Mouse (Mus musculus) neural tube, embryonic 11.5 days (tissue): ENCODE results near the gene Akirin1. TPM values are rescaled to one million over a fixed set of nuclear protein-coding genes. Genes with fewer than 3 reads are reported as not detected.

Experiments
- ATAC-seq: fragments of 200-750 bp; cut with Nextera tagmentation; 2 replicates; pipeline ENCODE4 v1.8.0; 2017; ENCODE audit warnings: moderate number of reproducible peaks, mild to moderate bottlenecking, moderate TSS enrichment, moderate library complexity; ENCODE audit not compliant: insufficient read depth, low FRiP score, low TSS enrichment
- DNase-seq: peaks from one replicate; pipeline ENCODE4 v3.0.0-alpha.2; 2015; ENCODE audit warnings: low spot score
- H3K27ac ChIP-seq: fragments of 300-500 bp; sonication (generic); 2 replicates; pipeline ENCODE4 v1.5.1; 2014; ENCODE audit warnings: low read depth, mild to moderate bottlenecking, low read length
- H3K27me3 ChIP-seq: fragments of 300-500 bp; sonication (generic); 2 replicates; pipeline ENCODE4 v1.6.1; 2014; ENCODE audit warnings: mild to moderate bottlenecking, low read length, mixed read lengths; ENCODE audit not compliant: control insufficient read depth, insufficient read depth
- H3K36me3 ChIP-seq: fragments of 300-500 bp; sonication (generic); 2 replicates; pipeline ENCODE4 v1.6.1; 2014; ENCODE audit warnings: mild to moderate bottlenecking, low read length, moderate library complexity, mixed read lengths; ENCODE audit not compliant: control insufficient read depth, insufficient read depth
- H3K4me1 ChIP-seq: fragments of 300-500 bp; sonication (generic); 2 replicates; pipeline ENCODE4 v1.6.1; 2014; ENCODE audit warnings: low read length, mixed read lengths; ENCODE audit not compliant: control insufficient read depth, insufficient read depth
- H3K4me2 ChIP-seq: fragments of 300-500 bp; sonication (generic); 2 replicates; pipeline ENCODE4 v1.6.1; 2014; ENCODE audit warnings: low read depth, mild to moderate bottlenecking, moderate library complexity
- H3K4me3 ChIP-seq: fragments of 300-500 bp; sonication (generic); 2 replicates; pipeline ENCODE4 v1.5.1; 2014; ENCODE audit warnings: low read depth, low read length
- H3K9ac ChIP-seq: fragments of 300-500 bp; sonication (generic); 2 replicates; pipeline ENCODE4 v1.6.1; 2014; ENCODE audit warnings: mild to moderate bottlenecking, low read length
- H3K9me3 ChIP-seq: fragments of 300-500 bp; sonication (generic); 2 replicates; pipeline ENCODE4 v1.6.1; 2016; ENCODE audit warnings: low read length; ENCODE audit not compliant: control insufficient read depth
- WGBS: fragments of 180-500 bp; shearing (Covaris S2); extraction: QIAGEN DNeasy Blood & Tissue Kit; methylation state at CpG from one replicate; pipeline ENCODE4 v1.1.7; 2014; 5-methylcytosine and 5-hydroxymethylcytosine counted together
- polyA plus RNA-seq: library from polyadenylated mRNA; unstranded; fragments of >200 nt; fragmentation: Nextera tagmentation; extraction: Ambion mirVana; gene quantifications from 2 replicates; pipeline ENCODE4 v1.2.1, GENCODE M21; 2014

The Akirin1 gene
- polyA plus RNA-seq, 1 experiment from 2014 or later: 92.1 TPM

- Histone ChIP-seq H3K9me3 (no peaks in the 10 kb centered on the region), H3K4me1 (no peaks in the 10 kb centered on the region), H3K4me3 (no peak overlapping the region), H3K27ac (no peak overlapping the region), H3K36me3 (peaks cover 6% of the 10 kb centered on the region), H3K4me2 (no peak overlapping the region), H3K9ac (no peak overlapping the region), H3K27me3 (no peaks in the 10 kb centered on the region)
- DNase-seq (no peak), ATAC-seq (no peak)
- WGBS: 95% methylated on average over 9 of the region's 9 CpGs
These were observed 16.6 kb downstream of the Akirin1 start for GRCm38 (mm10) chr4:123733532-123733931.

DNA sequence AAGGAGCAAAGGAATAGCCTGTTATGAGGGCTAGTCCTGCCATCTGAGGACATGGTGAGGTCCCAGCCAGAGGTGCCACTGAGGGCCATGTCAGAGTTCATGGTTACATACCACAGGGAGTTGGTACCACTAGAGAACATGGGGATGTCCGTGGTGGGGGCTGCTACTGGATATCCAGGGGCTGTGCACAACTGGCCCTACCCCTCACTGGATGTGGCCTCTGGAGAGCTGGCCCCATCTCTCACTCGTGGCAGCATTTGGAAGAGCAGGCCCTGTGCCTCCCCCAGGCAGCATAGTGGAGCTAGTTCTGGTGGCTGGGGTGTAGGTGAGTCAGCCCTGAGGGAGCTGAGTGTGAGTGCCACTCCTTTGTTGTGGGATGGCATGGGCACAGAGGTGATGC lies 17.2 kb downstream of the Akirin1 start:
- peaks cover 3% of the 10 kb centered on the region for H3K36me3 ChIP-seq
- H3K4me3 ChIP-seq: no peak overlapping the region
- WGBS: 95% methylated on average over 2 of the region's 2 CpGs
- H3K9me3 ChIP-seq: no peaks in the 10 kb centered on the region
- ATAC-seq (no peak; the same call in 1 of the 2 replicates), DNase-seq (no peak)
- H3K27me3 ChIP-seq: no peaks in the 10 kb centered on the region
- no peak overlapping the region for H3K4me2 ChIP-seq
- H3K4me1 ChIP-seq: no peaks in the 10 kb centered on the region
- no peak overlapping the region for H3K9ac ChIP-seq
- H3K27ac ChIP-seq: no peak overlapping the region

DNA sequence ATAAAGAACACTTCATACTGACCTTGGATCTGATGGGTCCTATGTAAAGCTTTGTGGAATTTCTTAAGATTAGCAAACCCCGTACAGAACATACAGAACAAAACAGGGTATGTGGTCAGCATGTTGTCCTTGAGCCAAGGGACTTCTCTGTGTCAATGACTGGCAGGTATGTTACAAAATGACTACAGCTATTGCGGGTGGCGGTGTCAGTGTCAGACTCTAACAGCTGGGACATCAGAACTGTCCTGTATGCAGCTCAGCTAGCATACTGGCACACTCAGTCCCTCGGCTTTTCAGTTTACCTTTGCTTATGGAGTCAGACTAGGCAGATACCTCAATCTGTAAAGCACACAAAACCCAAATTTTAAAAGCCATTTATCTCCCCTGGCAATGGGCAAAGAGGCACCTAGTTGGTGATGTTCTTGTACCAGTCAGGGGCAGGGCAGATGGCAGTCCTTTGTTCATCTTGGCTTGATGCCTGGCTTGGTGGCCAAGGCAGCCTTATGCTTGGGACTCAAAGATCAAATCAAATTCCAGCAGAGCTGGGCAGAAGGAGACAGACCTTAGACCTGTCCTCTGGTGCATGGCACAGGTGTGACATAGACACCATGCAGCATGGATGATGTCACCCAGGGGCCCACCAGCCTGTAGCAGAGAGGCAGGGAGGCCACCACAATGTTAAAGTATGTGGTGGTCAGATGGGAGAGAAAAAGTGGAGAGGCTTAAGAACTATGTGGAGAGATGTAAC lies 17.8 kb downstream of the Akirin1 start:
- H3K27me3 ChIP-seq: no peaks in the 10 kb centered on the region
- H3K4me3 ChIP-seq: no peak overlapping the region
- no peak for DNase-seq

GRCm38 (mm10) chr4:123721761-123722160 lies 28.4 kb downstream of the Akirin1 start:
- Histone ChIP-seq H3K36me3 (no peaks in the 10 kb centered on the region), H3K27me3 (no peaks in the 10 kb centered on the region), H3K4me2 (no peak overlapping the region), H3K9ac (no peak overlapping the region), H3K4me1 (0 out of 2 replicates have a peak, but pooled peaks cover 3% of the 10 kb centered on the region), H3K4me3 (no peak overlapping the region), H3K27ac (no peak overlapping the region), H3K9me3 (no peaks in the 10 kb centered on the region)
- WGBS: 83% methylated on average over 4 of the region's 4 CpGs
- DNase-seq (no peak), ATAC-seq (no peak)

More for the DNA sequence above, 17.8 kb downstream of the Akirin1 start:
- ATAC-seq: no peak
- Histone ChIP-seq H3K9ac (no peak overlapping the region), H3K4me1 (no peaks in the 10 kb centered on the region), H3K36me3 (peaks cover 3% of the 10 kb centered on the region), H3K9me3 (no peaks in the 10 kb centered on the region), H3K27ac (no peak overlapping the region), H3K4me2 (no peak overlapping the region)
- WGBS: 93% methylated on average over 4 of the region's 4 CpGs

DNA sequence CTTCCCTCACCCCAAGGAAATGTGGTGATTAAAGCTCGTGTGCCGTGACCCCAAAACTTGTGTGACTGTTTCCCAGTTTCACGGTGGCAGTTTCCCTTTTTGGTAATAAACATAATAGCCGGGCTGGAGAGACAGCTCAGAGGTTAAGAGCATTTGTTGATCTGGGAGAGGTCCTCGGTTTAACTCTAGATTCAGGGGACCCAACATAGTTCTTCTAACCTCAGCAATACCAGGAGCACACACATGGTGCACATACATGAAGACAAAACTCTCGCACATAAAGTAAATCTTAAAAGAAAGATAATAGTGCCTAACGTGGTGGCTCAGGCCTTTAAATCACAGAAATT lies 31.7 kb downstream of the Akirin1 start:
- peaks cover 5% of the 10 kb centered on the region; the same call in 1 of the 2 replicates for H3K36me3 ChIP-seq
- peak overlapping the region; percentile 84 for H3K4me3 ChIP-seq
- H3K9ac ChIP-seq: no peak overlapping the region
- no peaks in the 10 kb centered on the region for H3K27me3 ChIP-seq
- H3K4me1 ChIP-seq: 0 out of 2 replicates have a peak, but pooled peaks cover 3% of the 10 kb centered on the region
- ATAC-seq: peak; percentile 35
- WGBS: 36% methylated on average over 7 of the region's 7 CpGs
- H3K9me3 ChIP-seq: no peaks in the 10 kb centered on the region
- H3K4me2 ChIP-seq: peak overlapping the region; percentile 43
- no peak for DNase-seq
- no peak overlapping the region for H3K27ac ChIP-seq

DNA sequence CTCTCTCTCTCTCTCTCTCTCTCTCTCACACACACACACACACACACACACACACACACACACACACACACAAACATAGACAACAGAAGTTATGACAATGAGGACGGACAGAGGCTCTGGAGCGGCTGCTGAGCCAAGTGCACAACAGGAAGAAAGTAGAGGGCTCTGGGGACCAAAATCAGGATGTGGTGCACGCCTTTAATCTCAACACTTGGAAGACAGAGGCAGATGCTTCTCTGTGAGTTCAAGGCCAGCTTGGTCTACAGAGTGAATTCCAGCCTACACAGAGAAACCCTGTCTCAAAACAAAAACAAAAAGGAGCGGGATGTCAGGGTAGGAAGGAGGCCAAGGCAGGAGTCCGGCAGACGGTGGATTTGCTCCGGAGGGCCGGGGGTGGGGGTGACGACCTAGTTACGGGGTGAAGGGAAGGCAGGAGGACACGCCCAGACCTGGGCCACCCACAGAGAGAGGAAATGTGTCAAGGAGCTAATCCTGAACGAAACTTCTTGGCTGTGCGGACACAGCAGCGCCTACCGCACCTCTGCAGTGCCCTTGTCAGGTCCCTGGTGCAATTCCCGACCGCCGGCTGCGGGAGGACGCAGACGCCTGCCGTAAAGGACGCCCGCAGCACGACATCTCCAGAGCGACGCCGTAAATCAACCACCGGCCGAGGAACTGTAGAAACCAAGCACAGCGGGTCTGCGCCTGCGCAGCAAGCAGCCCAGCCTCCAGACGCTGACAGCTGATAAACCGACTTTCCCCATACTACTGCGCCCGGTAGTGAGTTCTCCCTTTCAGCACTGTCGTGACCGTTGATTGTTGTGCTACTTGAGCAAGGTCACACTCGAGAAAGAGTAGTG lies 32.3 kb downstream of the Akirin1 start, which contains the start of gene Ndufs5:
Gene Ndufs5, minus strand, starts transcription at position 629 of the 860 bp plus-strand sequence.
- 0% methylated on average over 40 of the region's 40 CpGs for WGBS
- ATAC-seq (peak; percentile 88), DNase-seq (peak; percentile 97)
- Histone ChIP-seq H3K4me1 (0 out of 2 replicates have a peak, but pooled peaks cover 3% of the 10 kb centered on the region), H3K4me3 (peak within 1 kb of the TSS; percentile 84), H3K27me3 (no peaks in the 10 kb centered on the region), H3K36me3 (peaks cover 5% of the 10 kb centered on the region; the same call in 1 of the 2 replicates), H3K4me2 (peak within 1 kb of the TSS; percentile 74), H3K27ac (no peak within 1 kb of the TSS), H3K9me3 (no peaks in the 10 kb centered on the region), H3K9ac (peak within 1 kb of the TSS; percentile 83)

DNA sequence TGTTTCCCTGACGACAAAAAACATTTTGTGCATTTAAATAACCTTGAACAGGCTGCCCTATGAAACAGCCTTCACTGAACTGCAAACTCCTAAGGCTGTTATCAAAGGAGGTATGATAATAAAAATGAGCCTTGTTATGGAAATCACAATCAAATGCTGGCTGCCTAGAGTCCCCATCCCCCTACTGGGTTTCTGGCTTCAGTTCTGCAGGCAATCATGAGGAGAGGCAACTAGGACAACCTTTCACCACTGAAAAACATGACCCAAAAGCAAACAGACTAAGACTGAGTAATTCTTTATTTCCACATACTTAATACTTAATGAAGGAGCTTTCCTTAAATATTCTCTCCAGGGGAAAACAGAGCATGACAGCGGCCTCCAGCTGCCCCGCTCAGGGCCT lies 37.7 kb downstream of the Akirin1 start:
- Histone ChIP-seq H3K27ac (no peak overlapping the region), H3K9ac (no peak overlapping the region), H3K4me2 (no peak overlapping the region), H3K4me3 (no peak overlapping the region), H3K27me3 (no peaks in the 10 kb centered on the region), H3K4me1 (0 out of 2 replicates have a peak, but pooled peaks cover 3% of the 10 kb centered on the region), H3K36me3 (peaks cover 10% of the 10 kb centered on the region), H3K9me3 (no peaks in the 10 kb centered on the region)
- no peak for ATAC-seq
- DNase-seq: no peak
- WGBS: 88% methylated on average over 1 of the region's 3 CpGs

DNA sequence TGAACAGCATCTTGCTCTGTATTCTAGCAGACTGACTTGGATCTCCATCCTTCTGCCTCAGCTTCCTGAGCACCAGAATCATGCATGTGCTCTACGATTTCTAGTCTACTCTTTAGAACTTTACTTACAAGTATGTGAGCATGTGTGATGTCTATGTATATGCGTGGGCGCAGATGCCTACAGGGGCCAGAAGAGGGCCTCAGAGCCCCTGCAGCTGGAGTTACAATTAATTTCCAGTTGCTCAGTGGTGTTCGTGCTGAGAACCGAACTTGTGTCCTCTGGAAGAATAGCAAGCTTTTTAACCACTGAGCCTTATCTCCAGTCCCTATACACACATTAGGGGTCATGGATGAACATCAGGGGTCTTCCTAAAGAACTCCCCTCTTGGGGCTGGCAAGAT lies 42.8 kb downstream of the Akirin1 start:
- Histone ChIP-seq H3K4me2 (no peak overlapping the region), H3K9me3 (no peaks in the 10 kb centered on the region), H3K27me3 (no peaks in the 10 kb centered on the region), H3K36me3 (peaks cover 4% of the 10 kb centered on the region; the same call in 1 of the 2 replicates), H3K4me3 (no peak overlapping the region), H3K4me1 (no peaks in the 10 kb centered on the region), H3K9ac (no peak overlapping the region), H3K27ac (no peak overlapping the region)
- WGBS: 90% methylated on average over 5 of the region's 5 CpGs
- ATAC-seq (no peak), DNase-seq (no peak)
